Comparison of ENCODE assay signal across 11 mouse cellular contexts in genomic region chr7:29279924-29280323, GRCm38 (mm10). TPM values are rescaled to one million over a fixed set of nuclear protein-coding genes. Genes with fewer than 3 reads are reported as not detected.
DNase-seq lines count a peak whose midpoint lies in the region; ATAC-seq and TF ChIP-seq lines count a peak whose summit lies in the region.
"Had no signal": no experiment of that assay in that cellular context is flagged by ENCODE, and none has a peak within 500 bp of the region (broad histone marks: within the 10 kb centered on the region; RNA-seq: fewer than 3 reads in every experiment).

No protein-coding gene starts in this region.

- H3K4me3 ChIP-seq in heart, embryonic 13.5 days = peak overlapping the region; percentile 71; the same call in 1 of the 2 replicates
- H3K4me3 ChIP-seq in liver, embryonic 15.5 days (replicated peaks) = no peak overlapping the region
- H3K4me3 ChIP-seq in intestine, postnatal 0 days (ENCODE audit: low read depth, low read length) = peak overlapping the region; percentile 71
- H3K4me3 ChIP-seq in forebrain, embryonic 14.5 days (ENCODE audit: low read depth, low read length) = no peak overlapping the region

- H3K9ac ChIP-seq in heart, embryonic 13.5 days = no peak overlapping the region
- no peak overlapping the region for H3K9ac ChIP-seq in liver, embryonic 15.5 days
- peak overlapping the region; percentile 91; the same call in 1 of the 2 replicates for H3K9ac ChIP-seq in intestine, postnatal 0 days (ENCODE audit: low read depth, low read length)
- no peak overlapping the region for H3K9ac ChIP-seq in forebrain, embryonic 14.5 days (ENCODE audit: low read length)

- ATAC-seq in heart, embryonic 13.5 days (ENCODE audit: extremely low read depth, insufficient number of reproducible peaks, low FRiP score, low TSS enrichment) = no peak
- ATAC-seq in liver, embryonic 15.5 days (ENCODE audit: insufficient read depth) = no peak
- ATAC-seq in intestine, postnatal 0 days = 0 out of 2 replicates have a peak, but pooled peaks have one; percentile 14
- no peak for ATAC-seq in forebrain, embryonic 14.5 days
- ATAC-seq: CD4-positive, CD25-positive, alpha-beta regulatory T cell, adult 4 months had no signal

- H3K27ac ChIP-seq in heart, embryonic 13.5 days (replicated peaks) = peak overlapping the region; percentile 57
- H3K27ac ChIP-seq in liver, embryonic 15.5 days (replicated peaks) = no peak overlapping the region
- peak overlapping the region; percentile 94 for H3K27ac ChIP-seq in intestine, postnatal 0 days (ENCODE audit: low read depth, low read length)
- H3K27ac ChIP-seq in forebrain, embryonic 14.5 days (ENCODE audit: low read depth, low read length) = no peak overlapping the region
- H3K27ac ChIP-seq: macrophage had no signal

- H3K4me1 ChIP-seq in heart, embryonic 13.5 days = peaks cover 38% of the 10 kb centered on the region
- H3K4me1 ChIP-seq in liver, embryonic 15.5 days (replicated peaks) = peaks cover 27% of the 10 kb centered on the region
- no peaks in the 10 kb centered on the region; the same call in 1 of the 2 replicates for H3K4me1 ChIP-seq in intestine, postnatal 0 days (replicated peaks; ENCODE audit: control insufficient read depth, insufficient read depth, low read length)
- peaks cover 8% of the 10 kb centered on the region; the same call in 1 of the 2 replicates for H3K4me1 ChIP-seq in forebrain, embryonic 14.5 days (ENCODE audit: control insufficient read depth, insufficient read depth, low read length)

- H3K36me3 ChIP-seq in heart, embryonic 13.5 days = no peaks in the 10 kb centered on the region
- H3K36me3 ChIP-seq in liver, embryonic 15.5 days (replicated peaks) = no peaks in the 10 kb centered on the region
- no peaks in the 10 kb centered on the region for H3K36me3 ChIP-seq in intestine, postnatal 0 days (ENCODE audit: control insufficient read depth, insufficient read depth)
- H3K36me3 ChIP-seq in forebrain, embryonic 14.5 days (ENCODE audit: control insufficient read depth, insufficient read depth, low read length) = no peaks in the 10 kb centered on the region

- peak overlapping the region; percentile 98 for H3K4me2 ChIP-seq in heart, embryonic 13.5 days
- H3K4me2 ChIP-seq in liver, embryonic 15.5 days = peak overlapping the region; percentile 91; the same call in 1 of the 2 replicates
- H3K4me2 ChIP-seq in intestine, postnatal 0 days (replicated peaks; ENCODE audit: low read depth) = peak overlapping the region; percentile 70
- H3K4me2 ChIP-seq in forebrain, embryonic 14.5 days (ENCODE audit: low read length) = no peak overlapping the region

- WGBS in heart, embryonic 13.5 days = 19% methylated on average over 8 of the region's 8 CpGs
- 68% methylated on average over 8 of the region's 8 CpGs for WGBS in liver, embryonic 15.5 days (ENCODE audit: insufficient replicate concordance)
- 27% methylated on average over 8 of the region's 8 CpGs for WGBS in intestine, postnatal 0 days
- WGBS in forebrain, embryonic 14.5 days = 92% methylated on average over 8 of the region's 8 CpGs

- peaks cover 41% of the 10 kb centered on the region for H3K27me3 ChIP-seq in heart, embryonic 13.5 days (replicated peaks)
- peaks cover 24% of the 10 kb centered on the region for H3K27me3 ChIP-seq in liver, embryonic 15.5 days
- H3K27me3 ChIP-seq in intestine, postnatal 0 days (replicated peaks; ENCODE audit: control insufficient read depth, insufficient read depth, low read length) = no peaks in the 10 kb centered on the region
- peaks cover 13% of the 10 kb centered on the region for H3K27me3 ChIP-seq in forebrain, embryonic 14.5 days (replicated peaks; ENCODE audit: control insufficient read depth, insufficient read depth, low read length)

- H3K9me3 ChIP-seq in heart, embryonic 13.5 days = no peaks in the 10 kb centered on the region
- no peaks in the 10 kb centered on the region for H3K9me3 ChIP-seq in liver, embryonic 15.5 days (replicated peaks)
- H3K9me3 ChIP-seq in intestine, postnatal 0 days (ENCODE audit: control insufficient read depth) = no peaks in the 10 kb centered on the region
- no peaks in the 10 kb centered on the region for H3K9me3 ChIP-seq in forebrain, embryonic 14.5 days (replicated peaks; ENCODE audit: control insufficient read depth, low read length)

- TF ChIP-seq CTCF in intestine, postnatal 0 days (IDR thresholded peaks at IDR 0.05; ENCODE audit: low read depth) = no peak

- DNase-seq in heart, adult 9 months (ENCODE audit: low spot score in 2 of 2) = no peak
- DNase-seq in liver (no peak), MN1 (ENCODE audit: low spot score) (peak; percentile 30)
- DNase-seq in left cerebral cortex, adult 9 months (ENCODE audit: low spot score in 2 of 2) = no peak
- DNase-seq in forebrain, embryonic 14.5 days (ENCODE audit: low spot score) = no peak
- DNase-seq: cerebellum, adult 11 months had no signal

RNA-seq across cellular contexts. Expression of gene Spint2, which starts 1.8 kb away (rescaled TPM):
- polyA plus RNA-seq in heart, embryonic 13.5 days (2015; fragmentation: Nextera tagmentation; extraction: Ambion mirVana) = 111 and 116 TPM in 2 replicates
- polyA plus RNA-seq in liver, embryonic 15.5 days (2015; fragmentation: Nextera tagmentation; extraction: Ambion mirVana) = 34.0 and 41.2 TPM in 2 replicates
- polyA plus RNA-seq in intestine, postnatal 0 days (2015; fragmentation: Nextera tagmentation; extraction: Ambion mirVana) = 685 and 722 TPM in 2 replicates
- 46.6 and 51.3 TPM in 2 replicates for polyA plus RNA-seq in forebrain, embryonic 14.5 days (2014; fragmentation: Nextera tagmentation; extraction: Ambion mirVana)

RNA-seq across cellular contexts. Expression of gene Ppp1r14a, which starts 9.2 kb away (rescaled TPM):
- 13.3 and 14.9 TPM in 2 replicates for polyA plus RNA-seq in heart, embryonic 13.5 days (2015; fragmentation: Nextera tagmentation; extraction: Ambion mirVana)
- polyA plus RNA-seq in liver, embryonic 15.5 days (2015; fragmentation: Nextera tagmentation; extraction: Ambion mirVana) = 2.2 and 2.7 TPM in 2 replicates
- polyA plus RNA-seq in intestine, postnatal 0 days (2015; fragmentation: Nextera tagmentation; extraction: Ambion mirVana) = 35.2 and 37.0 TPM in 2 replicates
- 5.7 and 9.8 TPM in 2 replicates for polyA plus RNA-seq in forebrain, embryonic 14.5 days (2014; fragmentation: Nextera tagmentation; extraction: Ambion mirVana)
- polyA plus RNA-seq: CD4-positive, CD25-positive, alpha-beta regulatory T cell, adult 4 months; macrophage had no signal

RNA-seq across cellular contexts. Expression of gene Dpf1, which starts 23.8 kb away (rescaled TPM):
- 2.0 and 3.7 TPM in 2 replicates for polyA plus RNA-seq in heart, embryonic 13.5 days (2015; fragmentation: Nextera tagmentation; extraction: Ambion mirVana)
- 1.7 and 2.3 TPM in 2 replicates for polyA plus RNA-seq in liver, embryonic 15.5 days (2015; fragmentation: Nextera tagmentation; extraction: Ambion mirVana)
- polyA plus RNA-seq in intestine, postnatal 0 days (2015; fragmentation: Nextera tagmentation; extraction: Ambion mirVana) = 1.7 TPM in 2 replicates
- polyA plus RNA-seq in forebrain, embryonic 14.5 days (2014; fragmentation: Nextera tagmentation; extraction: Ambion mirVana) = 167 and 205 TPM in 2 replicates
- polyA plus RNA-seq: CD4-positive, CD25-positive, alpha-beta regulatory T cell, adult 4 months had no signal

RNA-seq across cellular contexts. Expression of gene 2200002D01Rik, which starts 31.7 kb away (rescaled TPM):
- 5.7 and 7.3 TPM in 2 replicates for polyA plus RNA-seq in heart, embryonic 13.5 days (2015; fragmentation: Nextera tagmentation; extraction: Ambion mirVana)
- polyA plus RNA-seq in liver, embryonic 15.5 days (2015; fragmentation: Nextera tagmentation; extraction: Ambion mirVana) = 4.2 and 6.3 TPM in 2 replicates
- 836 and 862 TPM in 2 replicates for polyA plus RNA-seq in intestine, postnatal 0 days (2015; fragmentation: Nextera tagmentation; extraction: Ambion mirVana)
- polyA plus RNA-seq in forebrain, embryonic 14.5 days (2014; fragmentation: Nextera tagmentation; extraction: Ambion mirVana) = 0.37 and 1.2 TPM in 2 replicates
- polyA plus RNA-seq: macrophage had no signal

RNA-seq across cellular contexts. Expression of gene Yif1b, which starts 41.8 kb away (rescaled TPM):
- polyA plus RNA-seq in heart, embryonic 13.5 days (2015; fragmentation: Nextera tagmentation; extraction: Ambion mirVana) = 107 and 117 TPM in 2 replicates
- 43.6 and 44.1 TPM in 2 replicates for polyA plus RNA-seq in liver, embryonic 15.5 days (2015; fragmentation: Nextera tagmentation; extraction: Ambion mirVana)
- polyA plus RNA-seq in intestine, postnatal 0 days (2015; fragmentation: Nextera tagmentation; extraction: Ambion mirVana) = 40.6 and 41.7 TPM in 2 replicates
- 88.2 and 96.2 TPM in 2 replicates for polyA plus RNA-seq in forebrain, embryonic 14.5 days (2014; fragmentation: Nextera tagmentation; extraction: Ambion mirVana)

Comparison
In these comparisons a context has a peak if more than half of its experiments do, and no peak if none do; other contexts are left out.
1. H3K27ac ChIP-seq: peak in heart, embryonic 13.5 days (single experiment) and intestine, postnatal 0 days (single experiment); none in liver, embryonic 15.5 days (single experiment) and forebrain, embryonic 14.5 days (single experiment).
2. H3K4me3 ChIP-seq: peak in heart, embryonic 13.5 days (single experiment) and intestine, postnatal 0 days (single experiment); none in liver, embryonic 15.5 days (single experiment) and forebrain, embryonic 14.5 days (single experiment).
3. RNA of gene Dpf1, which starts 23.8 kb away (polyA plus RNA-seq): 167 to 205 TPM in forebrain, embryonic 14.5 days; 2.0 to 3.7 TPM in heart, embryonic 13.5 days, 1.7 to 2.3 TPM in liver, embryonic 15.5 days and 1.7 TPM in intestine, postnatal 0 days; every median in the first group is over 10 times any median in the second.